In genomic region chr15:79131442-79131841, GRCm38 (mm10) we compare ENCODE assay signal across 9 mouse cellular contexts. TPM values are rescaled to one million over a fixed set of nuclear protein-coding genes. Genes with fewer than 3 reads are reported as not detected.
DNase-seq lines count a peak whose midpoint lies in the region; ATAC-seq lines count a peak whose summit lies in the region.
"Had no signal": no experiment of that assay in that cellular context is flagged by ENCODE, and none has a peak within 500 bp of the region (broad histone marks: within the 10 kb centered on the region; RNA-seq: fewer than 3 reads in every experiment).

No protein-coding gene starts in this region.

- H3K4me3 ChIP-seq in hindbrain, embryonic 12.5 days = no peak overlapping the region
- H3K4me3 ChIP-seq: neural tube, embryonic 13.5 days had no signal

- H3K27me3 ChIP-seq in hindbrain, embryonic 12.5 days = no peaks in the 10 kb centered on the region
- H3K27me3 ChIP-seq: neural tube, embryonic 13.5 days had no signal

- 0 out of 2 replicates have a peak, but pooled peaks cover 7% of the 10 kb centered on the region for H3K9me3 ChIP-seq in hindbrain, embryonic 12.5 days (replicated peaks)
- H3K9me3 ChIP-seq: neural tube, embryonic 13.5 days had no signal

- no peak for DNase-seq in cerebellum, postnatal 4 days (ENCODE audit: low spot score in 2 of 2)
- peak; percentile 83 for DNase-seq in adrenal gland, postnatal 25 days
- peak; percentile 81 to 86 for DNase-seq in heart, adult 9 months (ENCODE audit: low spot score in 2 of 2)
- DNase-seq in lung, postnatal 25 days (ENCODE audit: low spot score) = peak; percentile 93
- no peak for DNase-seq in embryo, embryonic 9.5 days (ENCODE audit: extremely low spot score)
- DNase-seq in layer of hippocampus, postnatal 36 days = no peak

- no peak overlapping the region for H3K27ac ChIP-seq in hindbrain, embryonic 12.5 days
- H3K27ac ChIP-seq: neural tube, embryonic 13.5 days had no signal

- H3K4me2 ChIP-seq in hindbrain, embryonic 12.5 days (replicated peaks) = no peak overlapping the region
- H3K4me2 ChIP-seq: neural tube, embryonic 13.5 days had no signal

- H3K9ac ChIP-seq in hindbrain, embryonic 12.5 days = no peak overlapping the region
- H3K9ac ChIP-seq: neural tube, embryonic 13.5 days had no signal

- WGBS in hindbrain, embryonic 12.5 days = 76% methylated on average over 7 of the region's 7 CpGs

- H3K36me3 ChIP-seq in hindbrain, embryonic 12.5 days = peaks cover 69% of the 10 kb centered on the region

- no peaks in the 10 kb centered on the region for H3K4me1 ChIP-seq in hindbrain, embryonic 12.5 days
- H3K4me1 ChIP-seq: neural tube, embryonic 13.5 days had no signal

- peak; percentile 57; the same call in 1 of the 2 replicates for ATAC-seq in cerebellum, adult (ENCODE audit: insufficient number of reproducible peaks, low FRiP score, low TSS enrichment)
- ATAC-seq in hindbrain, embryonic 12.5 days (ENCODE audit: low FRiP score) = no peak

RNA-seq across cellular contexts. Expression of gene Polr2f, which starts 9.4 kb away (rescaled TPM):
- 110 and 122 TPM in 2 replicates for total RNA-seq in adrenal gland, postnatal 25 days (2021)
- total RNA-seq in layer of hippocampus, postnatal 36 days (2021) = 100 to 1,000 TPM in 1 of 2 experiments, 10 to 100 TPM in 1; 98.9 to 101 TPM
- 298 and 337 TPM in 2 replicates for polyA plus RNA-seq in hindbrain, embryonic 12.5 days (2016; fragmentation: Nextera tagmentation; extraction: Ambion mirVana)

RNA-seq across cellular contexts. Expression of gene 1700088E04Rik, which starts 9.6 kb away (rescaled TPM):
- 6.3 and 7.2 TPM in 2 replicates for total RNA-seq in adrenal gland, postnatal 25 days (2021)
- 1 to 10 TPM; 8.9 to 9.3 TPM for total RNA-seq in layer of hippocampus, postnatal 36 days (2021)
- 13.4 and 15.8 TPM in 2 replicates for polyA plus RNA-seq in hindbrain, embryonic 12.5 days (2016; fragmentation: Nextera tagmentation; extraction: Ambion mirVana)

RNA-seq across cellular contexts. Expression of gene Micall1, which starts 22.7 kb away (rescaled TPM):
- total RNA-seq in adrenal gland, postnatal 25 days (2021) = 42.9 and 57.5 TPM in 2 replicates
- 10 to 100 TPM; 33.1 to 34.5 TPM for total RNA-seq in layer of hippocampus, postnatal 36 days (2021)
- 12.4 and 16.3 TPM in 2 replicates for polyA plus RNA-seq in hindbrain, embryonic 12.5 days (2016; fragmentation: Nextera tagmentation; extraction: Ambion mirVana)

RNA-seq across cellular contexts. Expression of gene Sox10, which starts 33.6 kb away (rescaled TPM):
- 0.95 and 2.1 TPM in 2 replicates for total RNA-seq in adrenal gland, postnatal 25 days (2021)
- total RNA-seq in layer of hippocampus, postnatal 36 days (2021) = 10 to 100 TPM; 28.9 to 31.6 TPM
- 12.4 and 19.5 TPM in 2 replicates for polyA plus RNA-seq in hindbrain, embryonic 12.5 days (2016; fragmentation: Nextera tagmentation; extraction: Ambion mirVana)

RNA-seq across cellular contexts. Expression of gene Eif3l, which starts 56.5 kb away (rescaled TPM):
- total RNA-seq in adrenal gland, postnatal 25 days (2021) = 150 and 151 TPM in 2 replicates
- total RNA-seq in layer of hippocampus, postnatal 36 days (2021) = 10 to 100 TPM; 69.4 to 74.8 TPM
- 190 and 196 TPM in 2 replicates for polyA plus RNA-seq in hindbrain, embryonic 12.5 days (2016; fragmentation: Nextera tagmentation; extraction: Ambion mirVana)

Comparison
In these comparisons a context has a peak if more than half of its experiments do, and no peak if none do; other contexts are left out.
1. DNase-seq: peak in adrenal gland, postnatal 25 days (single experiment), heart, adult 9 months (2 of 2) and lung, postnatal 25 days (single experiment); none in cerebellum, postnatal 4 days (0 of 2), embryo, embryonic 9.5 days (single experiment) and layer of hippocampus, postnatal 36 days (0 of 2).